Mouse (Mus musculus) urinary bladder, postnatal 4 days (tissue): ENCODE data around the gene Atp2c1.

Experiments used
- DNase-seq, 2 experiments: peaks; one replicate each; pipeline ENCODE4 v3.0.0; 2021 to 2022; ENCODE audit warnings: low spot score in 2 of 2

Gene Atp2c1

DNA sequence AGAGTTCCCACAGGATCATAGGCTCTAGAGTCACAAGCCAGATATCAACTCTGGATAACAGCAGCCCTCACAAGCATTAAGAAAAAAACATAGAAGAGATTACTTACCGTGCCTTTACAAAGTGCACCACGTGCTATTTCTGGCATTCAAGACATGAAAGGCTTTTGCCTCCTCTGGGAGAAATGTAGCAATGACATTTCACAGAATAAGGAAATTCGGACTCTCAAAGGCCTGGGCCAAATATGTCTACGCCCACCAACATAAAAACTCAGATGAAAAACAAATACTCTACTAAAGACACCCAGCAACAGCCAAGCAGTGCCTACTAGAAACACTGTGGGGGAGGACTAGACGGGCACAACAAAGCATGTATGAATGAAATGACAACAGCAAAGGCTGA, 38.8 kb downstream of the Atp2c1 start:
- no peak for DNase-seq

DNA sequence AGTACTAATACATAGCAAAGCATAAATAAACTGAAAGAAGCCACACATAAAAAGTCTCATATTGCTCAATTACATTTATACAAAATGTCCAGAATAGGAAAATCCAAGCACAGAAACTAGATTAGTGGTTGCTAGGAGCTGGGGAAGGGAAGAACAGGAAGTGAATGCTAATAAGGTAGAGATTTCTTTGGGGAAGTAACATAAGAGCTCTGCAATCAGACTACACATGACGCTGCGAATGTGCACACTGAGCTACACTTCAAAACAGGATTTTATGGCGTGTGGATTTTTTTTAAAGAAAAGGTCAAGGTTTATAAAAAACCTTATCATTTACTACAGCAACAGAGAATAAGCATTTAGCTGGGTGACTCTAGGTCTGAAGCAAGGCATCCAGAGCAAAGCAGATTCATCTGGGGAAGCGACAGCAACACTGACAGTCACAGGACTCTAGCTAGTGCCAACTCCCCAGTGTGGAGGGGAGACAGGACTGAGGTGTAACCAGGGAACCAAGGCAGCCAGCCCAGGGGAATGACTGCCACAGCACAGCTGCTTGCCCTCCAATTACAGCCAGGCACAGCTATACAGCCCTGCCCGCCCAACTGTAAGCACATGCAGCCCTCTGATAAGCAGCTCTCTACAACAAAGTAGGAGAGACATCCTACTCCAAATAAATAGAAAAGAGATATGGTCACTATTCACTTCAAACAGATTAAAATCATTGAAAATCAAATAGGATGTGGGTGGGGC, 42.6 kb downstream of the Atp2c1 start:
- no peak for DNase-seq

GRCm38 (mm10) chr9:105483880-105484279, 43.2 kb downstream of the Atp2c1 start:
- no peak for DNase-seq

- DNase-seq = no peak
These were observed 44.2 kb downstream of the Atp2c1 start for GRCm38 (mm10) chr9:105482715-105483510.

DNA sequence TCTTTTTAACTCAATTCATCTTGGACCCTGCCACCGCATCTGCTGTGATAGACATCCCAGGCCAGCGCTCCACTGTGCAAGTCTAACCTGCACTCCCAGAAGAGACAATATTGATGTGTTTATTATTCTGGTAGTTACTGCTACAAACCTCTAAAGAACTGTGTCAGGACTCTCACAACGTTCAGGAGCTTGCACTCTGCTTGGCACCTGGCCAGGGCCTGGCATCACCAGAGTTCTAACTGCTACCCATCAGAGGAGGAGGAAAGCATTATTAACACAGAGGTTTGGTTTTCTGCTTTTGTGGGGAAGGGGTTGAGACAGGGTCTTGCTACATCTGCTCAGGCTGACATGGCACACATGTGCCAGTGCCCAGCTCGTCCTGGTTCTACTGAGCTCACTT, 45.0 kb downstream of the Atp2c1 start:
- DNase-seq = no peak

DNA sequence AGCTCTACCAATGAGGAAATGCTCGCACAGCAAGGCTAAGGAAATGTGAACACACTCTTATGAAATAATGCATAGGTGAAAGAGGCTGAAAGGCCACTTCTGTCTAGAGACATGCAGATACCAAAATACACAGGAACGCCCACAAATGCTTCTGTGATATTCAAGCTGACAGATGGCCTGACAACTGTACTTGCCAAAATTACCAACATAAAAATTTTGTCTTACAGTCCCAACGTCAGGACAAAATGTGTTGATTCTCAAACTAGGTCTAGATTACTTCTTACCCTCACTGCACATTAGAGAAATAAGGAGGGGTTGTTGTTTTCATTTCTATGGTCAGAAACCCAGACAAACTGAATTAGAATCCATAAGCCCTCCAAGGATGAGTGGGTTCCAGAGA, 51.0 kb downstream of the Atp2c1 start:
- DNase-seq = no peak

DNA sequence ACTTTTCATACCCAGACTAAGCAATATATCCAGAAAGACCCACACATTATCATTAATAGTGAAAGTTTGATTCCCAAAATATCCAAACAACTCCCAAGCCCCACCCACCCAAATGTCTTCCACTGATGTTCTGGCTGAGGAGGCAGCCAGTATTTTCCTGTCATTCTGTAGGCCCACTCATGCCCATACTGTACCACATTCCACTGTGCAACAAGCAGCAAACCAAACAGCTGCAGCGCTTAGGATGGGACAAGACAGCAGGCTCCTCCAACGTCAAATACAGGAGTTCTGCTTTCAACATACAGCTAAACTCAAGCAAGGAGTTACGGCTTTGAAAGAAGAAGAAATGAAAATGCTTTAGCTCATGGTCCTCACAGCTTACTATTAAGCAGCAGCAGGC, 52.2 kb downstream of the Atp2c1 start:
- no peak for DNase-seq

GRCm38 (mm10) chr9:105467787-105468186, 59.3 kb downstream of the Atp2c1 start:
- DNase-seq = no peak

DNA sequence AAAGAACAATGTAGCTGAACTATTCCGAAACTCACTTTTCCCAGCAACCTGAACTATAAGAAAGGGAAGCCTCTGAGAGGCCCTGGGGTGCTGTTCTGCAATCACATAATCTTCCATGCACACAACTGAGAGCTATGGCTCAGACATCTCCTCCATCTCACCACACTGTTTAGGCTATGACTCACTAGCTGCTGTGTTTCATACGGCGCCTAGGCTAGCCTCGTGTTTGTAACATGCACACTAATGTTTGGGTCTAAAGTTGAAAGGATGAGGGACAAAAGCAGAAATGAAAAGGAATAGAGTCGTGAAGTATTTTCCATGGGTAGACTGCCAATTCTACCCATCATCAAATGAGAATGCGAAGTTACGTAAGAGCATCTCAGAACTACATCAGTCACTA, 65.6 kb downstream of the Atp2c1 start:
- DNase-seq = no peak

DNA sequence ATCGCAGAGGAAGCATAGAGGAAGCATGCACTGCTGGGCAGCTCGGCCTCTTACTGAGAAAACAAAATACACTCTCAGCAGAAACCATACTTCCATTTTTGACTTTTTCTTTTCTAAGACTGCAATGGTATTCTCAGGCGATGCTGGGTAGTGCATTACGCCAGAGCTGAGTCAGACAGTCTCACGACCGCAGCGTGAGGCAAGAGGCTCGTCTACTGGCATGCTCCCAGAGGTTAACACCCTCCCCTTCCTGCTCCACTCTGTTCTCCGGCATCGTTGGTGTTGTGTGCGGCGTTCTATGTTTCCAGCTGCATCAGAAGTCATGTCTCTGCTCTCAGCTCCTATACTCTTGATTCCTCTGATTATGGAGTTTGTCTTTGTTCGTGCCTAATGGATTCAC, 68.1 kb downstream of the Atp2c1 start:
- no peak for DNase-seq

- DNase-seq = no peak
These were observed 118.6 kb downstream of the Atp2c1 start for GRCm38 (mm10) chr9:105408549-105408948.

DNA sequence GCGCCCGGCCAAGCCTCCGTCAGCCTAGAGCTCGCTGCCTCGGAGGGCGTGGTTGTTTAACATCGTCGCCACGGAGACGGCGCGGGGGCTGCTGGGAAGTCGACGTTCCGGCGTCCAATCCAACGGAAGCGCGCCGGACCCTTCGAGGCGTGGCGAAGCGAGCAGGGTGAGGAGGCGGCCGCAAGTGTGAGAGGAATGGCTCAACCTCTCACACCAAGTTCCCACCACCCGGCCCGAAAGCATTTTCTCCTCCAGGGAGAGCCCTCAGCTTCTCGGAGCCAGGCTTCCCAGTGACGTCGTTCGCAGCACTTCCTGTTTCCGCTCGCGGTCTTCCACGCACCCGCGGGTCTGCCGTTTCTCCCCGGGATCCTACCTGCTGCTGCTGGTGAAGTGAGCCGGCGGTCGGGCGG, 131.9 kb downstream of the Atp2c1 start, which contains the start of the genes Aste1 and Nek11:
Gene Aste1 (plus strand): TSS at position 175 of the 410 bp plus-strand sequence.
Gene Nek11 (minus strand): TSS at position 307 of the 410 bp plus-strand sequence.
- peak; percentile 89 to 96 for DNase-seq

DNA sequence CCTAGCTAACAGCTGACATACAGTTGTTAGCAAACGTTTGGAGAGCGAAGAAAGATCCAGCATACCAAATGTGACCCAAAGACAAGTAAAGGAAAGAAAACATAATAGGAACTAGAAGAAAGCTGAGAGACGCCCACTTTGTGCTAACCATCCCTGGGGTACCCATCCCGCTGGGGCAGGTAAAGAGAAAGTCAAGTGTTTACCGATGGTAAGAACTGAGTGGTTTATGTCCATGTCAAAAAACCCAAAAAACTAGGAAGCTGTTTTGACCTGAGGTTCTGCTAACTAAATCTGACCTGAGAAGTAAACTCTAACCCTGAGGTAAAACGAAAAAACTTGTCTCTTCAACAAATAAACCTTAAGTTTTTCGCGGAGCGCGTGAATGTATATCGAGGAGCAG, 132.4 kb downstream of the Atp2c1 start:
- DNase-seq = no peak

DNA sequence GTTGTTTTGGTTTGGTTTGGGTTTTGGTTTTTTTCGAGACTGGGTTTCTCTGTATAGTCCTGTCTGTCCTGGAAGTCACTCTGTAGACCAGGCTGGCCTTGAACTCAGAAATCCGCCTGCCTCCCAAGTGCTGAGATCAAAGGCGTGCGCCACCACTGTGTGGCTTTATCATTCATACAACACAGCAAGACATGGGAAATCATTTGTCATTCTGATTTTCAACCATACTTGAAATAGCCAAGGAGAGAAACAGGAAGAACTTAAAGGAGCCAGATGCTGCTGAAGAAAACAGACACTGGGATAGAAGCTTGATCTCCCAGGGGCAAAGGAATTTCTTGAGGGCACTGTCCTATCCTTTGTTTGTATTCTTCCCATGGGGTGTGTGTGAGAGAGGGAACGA, 136.5 kb downstream of the Atp2c1 start:
- no peak for DNase-seq

DNA sequence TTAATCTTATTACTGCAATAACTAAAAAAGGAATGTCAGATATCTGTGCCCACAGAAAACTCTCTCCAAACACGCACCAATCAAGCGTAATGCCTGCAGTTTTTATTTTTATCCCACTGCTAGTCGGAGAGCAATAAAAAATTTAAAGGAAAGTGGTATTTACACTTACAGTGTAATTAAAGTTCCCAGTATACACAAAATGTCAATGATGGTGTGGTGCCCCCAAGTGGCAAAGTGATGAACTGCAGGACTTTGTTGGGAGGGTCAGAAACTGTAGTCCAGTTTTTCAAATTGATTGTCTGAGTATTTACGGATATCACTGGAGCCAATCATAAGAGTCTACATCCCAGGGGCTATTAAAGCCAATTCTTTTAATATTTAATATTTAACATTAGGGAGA, 137.8 kb downstream of the Atp2c1 start:
- DNase-seq = peak; percentile 21 to 82

- DNase-seq = no peak
These were observed 139.7 kb downstream of the Atp2c1 start for GRCm38 (mm10) chr9:105387403-105387802.

DNA sequence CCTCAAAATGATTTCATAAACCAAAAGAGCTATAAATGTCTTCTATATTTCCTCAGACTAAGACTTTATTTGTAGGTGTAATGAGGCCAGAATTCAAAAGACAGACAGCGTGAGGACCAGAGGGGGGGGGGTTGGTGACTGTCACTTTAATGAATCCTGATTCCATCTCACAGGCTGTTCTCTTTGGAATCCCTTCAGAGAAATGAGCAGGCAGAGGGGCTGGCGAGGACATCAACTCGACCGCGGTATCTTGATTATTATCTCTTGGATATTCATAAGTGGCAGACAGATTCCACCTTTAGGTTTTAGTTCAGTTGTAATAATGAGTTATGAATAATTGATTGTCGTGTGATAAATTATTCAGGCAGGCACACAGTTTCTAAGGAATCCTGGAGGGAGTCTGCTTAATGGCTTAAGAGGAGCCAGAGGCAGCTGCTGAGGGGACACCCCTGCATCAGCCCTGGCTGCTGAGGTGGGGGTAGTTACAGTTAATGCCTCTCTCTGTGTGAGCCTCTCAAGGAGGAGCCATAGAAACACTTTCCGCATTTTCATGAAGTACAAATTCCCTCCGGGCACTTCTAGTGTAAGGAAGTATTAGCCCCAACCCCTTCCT, 147.5 kb downstream of the Atp2c1 start:
- no peak for DNase-seq

GRCm38 (mm10) chr9:105377622-105378021, 149.5 kb downstream of the Atp2c1 start:
- DNase-seq = no peak

DNA sequence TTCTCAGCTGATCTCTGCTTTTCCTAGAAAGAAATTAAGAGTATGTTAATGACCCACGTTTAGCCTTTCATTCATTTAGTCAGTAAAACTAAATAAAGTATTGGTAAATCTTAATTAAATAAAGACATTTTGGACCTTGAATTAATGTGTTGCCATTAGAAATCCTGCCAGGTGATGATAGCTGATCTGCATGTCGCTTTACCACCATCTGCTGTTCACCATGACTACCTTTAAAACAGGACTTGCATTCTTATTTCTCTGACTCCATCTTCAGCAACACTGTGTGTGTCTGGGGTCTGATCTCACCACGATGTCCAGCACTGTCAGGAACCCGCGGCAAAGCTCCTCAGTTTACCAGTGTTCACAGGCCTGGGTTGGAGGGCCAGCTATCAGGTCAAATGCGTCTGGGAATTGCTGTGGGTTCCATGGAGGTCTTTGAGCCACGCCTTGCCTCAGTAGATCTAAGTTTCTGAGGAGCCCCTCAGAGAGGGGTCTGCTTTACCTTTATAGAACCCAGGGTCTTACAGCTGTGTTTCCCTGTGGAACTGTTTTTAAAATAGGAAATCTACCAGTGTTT, 150.1 kb downstream of the Atp2c1 start:
- DNase-seq = no peak

- no peak for DNase-seq
These were observed 150.7 kb downstream of the Atp2c1 start for GRCm38 (mm10) chr9:105376411-105376810.

DNA sequence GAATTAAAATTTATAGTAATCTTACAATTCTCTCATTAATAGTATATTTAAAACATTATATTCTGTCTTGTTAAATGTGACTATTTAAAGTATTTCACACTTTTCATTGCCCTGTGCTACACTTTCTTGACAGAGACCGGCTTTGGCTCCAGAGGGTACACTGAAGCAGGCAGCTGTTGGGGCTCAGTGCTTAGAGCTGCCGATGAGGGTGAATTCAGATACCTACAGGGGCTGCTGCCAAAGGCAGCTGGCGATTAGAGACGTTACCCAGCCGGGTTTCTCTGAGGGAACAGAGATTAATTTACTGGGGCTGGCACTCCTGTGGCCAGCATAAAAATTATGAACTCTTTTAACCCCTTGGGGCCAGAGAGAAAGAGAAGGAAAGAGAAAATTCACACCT, 152.8 kb downstream of the Atp2c1 start:
- DNase-seq = no peak

- no peak for DNase-seq
These were observed 158.5 kb downstream of the Atp2c1 start for GRCm38 (mm10) chr9:105368605-105369004.
